Mouse (Mus musculus): ENCODE measurements around the gene Rem1.

Gene Rem1

DNA sequence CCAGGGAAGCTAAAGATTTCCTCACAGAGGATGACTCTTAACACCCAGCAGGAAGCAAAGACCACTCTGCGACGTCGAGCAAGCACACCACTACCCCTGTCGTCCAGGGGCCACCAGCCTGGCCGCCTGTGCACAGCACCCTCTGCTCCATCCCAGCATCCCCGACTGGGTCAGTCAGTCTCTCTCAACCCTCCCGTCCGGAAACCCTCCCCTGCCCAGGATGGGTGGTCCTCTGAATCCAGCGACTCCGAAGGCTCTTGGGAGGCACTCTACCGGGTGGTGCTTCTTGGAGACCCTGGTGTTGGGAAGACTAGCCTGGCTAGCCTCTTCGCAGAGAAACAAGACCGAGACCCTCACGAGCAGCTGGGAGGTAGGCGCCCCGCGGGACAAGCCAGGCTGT lies 1.3 kb downstream of the Rem1 start:
- in situ Hi-C loops (cut with MboI, MseI), result no loop called here

DNA sequence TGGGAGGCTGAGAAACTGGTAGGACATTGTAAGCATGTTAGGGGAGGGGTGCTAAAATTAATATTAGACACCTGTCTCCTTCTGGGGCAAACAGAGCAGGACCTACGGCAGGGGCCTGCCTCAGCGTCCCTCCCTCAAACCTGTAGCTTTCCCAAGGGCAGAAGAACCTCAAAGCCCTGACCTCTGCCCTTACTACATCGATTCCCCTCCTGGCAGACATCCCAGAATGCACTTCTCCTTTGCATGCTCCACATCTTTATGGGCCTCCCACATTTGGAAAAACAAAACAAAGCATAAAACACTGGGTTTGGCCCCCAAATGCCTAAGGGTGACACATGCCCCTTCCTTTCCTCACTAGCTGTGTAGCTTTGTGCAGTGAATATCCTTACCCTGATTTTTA lies 2.5 kb downstream of the Rem1 start:
- in situ Hi-C loops (cut with MboI, MseI), result no loop called here

DNA sequence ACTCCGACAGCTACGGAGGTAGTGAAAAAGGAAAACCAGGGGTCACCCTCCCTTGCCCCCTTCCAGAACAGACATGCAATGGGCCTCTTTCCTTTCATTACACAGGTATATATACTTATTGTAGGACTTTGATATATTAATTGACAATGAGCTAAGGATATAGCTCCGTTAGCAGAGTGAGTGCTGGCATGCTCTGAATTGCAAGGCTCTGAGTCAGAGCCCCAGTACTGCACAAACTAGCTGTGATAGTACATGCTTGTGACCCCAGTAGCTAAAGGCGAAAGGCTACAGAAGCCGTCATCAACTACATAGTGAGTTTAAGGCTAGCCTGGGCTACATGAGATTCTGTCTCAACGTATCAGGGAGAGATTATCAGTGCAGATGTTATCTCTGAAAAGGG lies 3.2 kb downstream of the Rem1 start:
- in situ Hi-C loops (cut with MboI, MseI), result no loop called here

DNA sequence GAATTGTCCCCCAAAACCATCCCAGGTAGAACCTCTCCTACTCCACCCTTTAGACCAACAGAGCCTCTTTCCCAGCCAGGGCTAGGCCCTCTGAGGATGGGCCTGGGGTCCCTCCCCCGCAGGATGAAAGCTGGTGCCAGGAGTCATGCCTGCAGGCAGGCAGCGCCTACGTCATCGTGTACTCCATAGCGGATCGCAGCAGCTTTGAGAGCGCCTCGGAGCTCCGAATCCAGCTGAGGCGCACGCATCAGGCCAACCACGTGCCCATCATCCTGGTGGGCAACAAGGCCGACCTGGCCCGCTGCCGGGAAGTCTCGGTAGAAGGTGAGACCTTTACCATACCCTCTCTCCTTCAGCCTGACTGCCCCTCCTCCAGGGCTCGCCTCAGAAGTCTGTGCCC lies 6.6 kb downstream of the Rem1 start:
- in situ Hi-C loops (cut with MboI, MseI), result no loop called here

DNA sequence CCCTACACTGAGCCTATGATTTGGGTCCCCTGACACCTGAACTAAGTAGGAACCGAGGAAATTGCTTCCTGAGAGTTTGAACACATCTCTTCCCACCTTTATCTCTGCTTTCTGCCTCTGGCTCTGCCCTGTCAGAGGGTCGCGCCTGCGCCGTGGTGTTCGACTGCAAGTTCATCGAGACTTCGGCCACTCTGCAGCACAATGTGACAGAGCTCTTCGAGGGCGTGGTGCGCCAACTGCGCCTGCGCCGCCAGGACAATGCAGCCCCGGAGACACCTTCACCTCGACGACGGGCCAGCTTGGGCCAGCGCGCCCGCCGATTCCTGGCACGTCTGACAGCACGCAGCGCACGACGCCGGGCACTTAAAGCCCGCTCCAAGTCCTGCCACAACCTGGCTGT lies 7.6 kb downstream of the Rem1 start:
- in situ Hi-C loops (cut with MboI, MseI), result no loop called here

DNA sequence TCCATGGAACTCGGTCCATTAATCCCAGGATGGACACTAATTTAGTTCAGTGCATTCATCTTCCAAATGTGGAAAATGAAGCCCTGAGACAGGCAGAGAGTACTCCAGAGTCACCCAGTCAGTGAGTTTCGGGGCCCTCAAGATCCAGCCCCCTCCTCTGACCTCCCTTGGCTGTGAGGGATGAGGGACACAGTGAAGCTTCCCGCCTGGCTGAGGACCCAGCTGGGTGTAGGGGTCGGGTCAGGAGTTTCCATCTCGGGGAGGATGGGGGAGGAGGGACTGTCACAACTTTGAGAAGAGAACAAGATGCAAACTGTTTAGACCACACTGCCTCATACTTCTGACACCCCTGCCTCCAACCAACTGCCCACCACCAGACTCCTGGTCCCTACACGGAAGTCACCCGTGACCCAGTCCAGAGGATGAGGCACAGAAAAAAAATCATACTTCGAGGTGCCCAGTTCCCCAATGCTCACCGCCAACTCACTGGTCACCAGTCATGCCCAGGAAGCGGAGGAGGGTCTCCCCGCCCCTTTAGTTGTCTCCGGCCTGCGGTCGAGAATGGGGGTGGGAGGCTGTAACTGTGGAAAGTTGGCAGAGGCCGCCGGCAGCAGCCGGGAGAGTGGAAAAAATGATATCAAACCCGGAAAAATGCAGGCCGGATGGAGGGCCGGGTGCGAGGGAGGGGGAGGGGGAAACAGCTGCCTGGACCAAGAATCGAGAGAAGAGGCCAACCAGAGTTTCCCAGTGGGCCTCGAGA lies 9.7 kb downstream of the Rem1 start:
- in situ Hi-C loops (cut with MboI, MseI), result no loop called here

DNA sequence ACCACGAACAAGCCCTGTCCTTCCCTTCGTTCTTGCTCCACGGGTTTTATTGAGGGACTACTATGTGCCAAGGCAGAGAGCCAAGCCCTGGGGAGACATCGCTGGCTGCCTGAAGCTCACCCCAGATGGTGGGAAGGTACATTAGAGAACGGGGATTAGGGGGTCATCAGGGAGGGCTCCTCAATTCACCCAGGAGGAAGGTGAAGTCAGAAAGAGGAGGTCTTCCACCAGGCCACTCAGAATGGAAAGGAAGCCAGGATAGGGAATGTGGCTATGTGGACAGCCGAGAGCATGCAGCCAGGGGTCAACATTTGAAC lies 10.2 kb downstream of the Rem1 start:
- in situ Hi-C loops (cut with MboI, MseI), result no loop called here

DNA sequence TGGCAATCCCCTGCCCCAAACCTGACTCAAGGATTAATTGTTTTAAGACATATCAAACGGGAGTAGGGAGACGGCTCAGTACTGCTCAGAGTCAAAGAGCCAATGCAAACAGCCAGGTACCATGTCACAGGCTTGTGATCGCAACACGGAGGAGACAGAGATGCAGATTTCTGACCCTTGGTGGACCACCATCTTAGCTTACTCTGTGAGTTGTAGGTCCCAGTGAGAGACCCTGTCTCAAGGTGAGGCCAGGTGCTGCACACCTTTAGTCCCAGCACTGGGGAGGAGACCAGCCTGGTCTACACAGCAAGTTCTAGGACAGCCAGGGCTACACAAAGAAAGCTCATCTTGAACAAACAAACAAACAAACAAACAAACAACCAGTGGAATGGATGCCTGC lies 10.6 kb downstream of the Rem1 start:
- in situ Hi-C loops (cut with MboI, MseI), result no loop called here

DNA sequence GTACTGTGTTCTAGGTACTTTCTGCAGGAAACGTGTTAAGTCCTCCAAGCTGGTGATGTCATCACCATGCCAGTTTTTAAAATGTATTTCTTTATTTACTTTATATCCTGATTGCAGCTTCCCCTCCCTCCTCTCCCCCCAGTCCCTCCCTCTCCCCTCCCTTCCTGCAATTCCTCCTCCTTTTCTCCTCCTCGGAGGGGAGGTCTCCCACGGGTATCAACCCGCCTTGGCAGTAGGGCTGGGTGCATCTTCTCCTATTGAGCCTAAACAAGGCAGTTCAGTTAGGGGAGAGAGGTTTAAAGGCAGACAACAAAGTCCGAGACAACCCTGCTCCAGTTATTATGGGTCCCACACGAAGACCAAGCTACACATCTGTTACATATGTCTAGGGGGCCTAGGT lies 12.1 kb downstream of the Rem1 start:
- in situ Hi-C loops (cut with MboI, MseI), result no loop called here

DNA sequence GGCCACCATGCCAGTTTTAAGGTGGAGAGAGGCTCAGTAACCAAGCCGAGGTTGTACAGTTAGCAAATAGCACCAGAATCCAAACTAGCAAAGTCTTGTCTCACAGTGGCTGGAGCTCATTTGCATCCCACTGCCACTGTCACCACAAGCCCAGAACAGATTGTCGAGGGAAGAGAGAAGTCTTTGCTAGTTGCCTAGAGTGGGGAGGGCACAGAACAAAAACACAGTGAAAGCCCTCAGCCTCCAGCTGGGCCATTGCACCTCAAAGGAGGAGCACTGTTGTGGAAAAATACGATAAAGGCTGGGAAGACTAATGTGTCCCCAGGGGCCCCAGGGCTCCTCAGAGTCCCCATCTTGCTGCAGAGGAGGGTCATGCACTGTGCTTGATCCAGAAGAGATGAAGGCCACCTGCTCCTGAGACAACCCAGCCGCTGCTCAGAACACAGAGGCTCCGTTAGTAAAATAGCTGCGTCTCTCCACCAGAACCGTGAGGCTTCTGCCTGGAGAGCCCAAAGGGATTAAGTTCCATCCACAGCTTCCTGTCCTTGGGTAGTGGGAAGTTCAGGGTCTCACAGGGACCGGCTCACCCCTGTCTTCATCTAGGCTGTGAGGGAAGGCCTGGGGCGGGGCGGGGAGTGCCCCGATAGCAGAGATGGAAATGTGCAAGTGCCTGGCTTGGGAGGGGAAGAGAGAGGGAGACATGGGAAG lies 12.8 kb downstream of the Rem1 start:
- in situ Hi-C loops (cut with MboI, MseI), result no loop called here

DNA sequence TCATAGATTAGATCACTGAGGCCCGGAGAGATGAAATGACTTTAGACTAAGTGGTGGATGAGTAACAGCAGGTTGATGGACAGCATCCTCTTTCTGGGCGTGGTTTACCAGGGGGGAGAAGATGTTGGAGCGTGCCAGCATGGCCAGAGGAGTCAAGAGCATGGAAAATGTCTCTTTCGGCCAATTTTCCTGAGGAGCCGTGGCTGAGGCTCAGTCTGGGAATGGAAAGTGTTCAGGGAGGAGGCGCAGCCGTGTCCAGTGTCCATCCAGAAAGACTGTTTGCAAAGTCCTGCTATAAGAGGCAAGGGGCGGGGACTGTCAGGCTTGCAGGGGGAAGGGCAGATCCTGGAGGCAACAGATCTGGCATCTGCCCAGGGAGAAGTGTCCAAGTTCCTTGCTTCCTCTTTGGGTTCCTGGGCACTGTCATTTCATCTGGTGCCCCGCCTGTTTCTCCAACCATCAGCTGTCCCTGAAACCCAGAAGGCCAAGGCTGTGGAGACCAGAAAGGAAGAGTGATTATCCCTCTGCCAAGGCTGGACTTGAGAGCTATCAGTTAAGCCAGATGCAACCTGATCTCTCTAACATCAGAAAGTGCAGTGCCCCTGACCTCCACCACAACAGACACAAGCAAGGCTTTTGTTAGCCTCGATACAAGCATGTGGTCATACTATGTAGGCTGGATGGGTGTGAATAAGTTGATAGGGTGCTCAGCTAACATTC lies 26.3 kb downstream of the Rem1 start:
- in situ Hi-C loops (cut with MboI, MseI), result no loop called here

DNA sequence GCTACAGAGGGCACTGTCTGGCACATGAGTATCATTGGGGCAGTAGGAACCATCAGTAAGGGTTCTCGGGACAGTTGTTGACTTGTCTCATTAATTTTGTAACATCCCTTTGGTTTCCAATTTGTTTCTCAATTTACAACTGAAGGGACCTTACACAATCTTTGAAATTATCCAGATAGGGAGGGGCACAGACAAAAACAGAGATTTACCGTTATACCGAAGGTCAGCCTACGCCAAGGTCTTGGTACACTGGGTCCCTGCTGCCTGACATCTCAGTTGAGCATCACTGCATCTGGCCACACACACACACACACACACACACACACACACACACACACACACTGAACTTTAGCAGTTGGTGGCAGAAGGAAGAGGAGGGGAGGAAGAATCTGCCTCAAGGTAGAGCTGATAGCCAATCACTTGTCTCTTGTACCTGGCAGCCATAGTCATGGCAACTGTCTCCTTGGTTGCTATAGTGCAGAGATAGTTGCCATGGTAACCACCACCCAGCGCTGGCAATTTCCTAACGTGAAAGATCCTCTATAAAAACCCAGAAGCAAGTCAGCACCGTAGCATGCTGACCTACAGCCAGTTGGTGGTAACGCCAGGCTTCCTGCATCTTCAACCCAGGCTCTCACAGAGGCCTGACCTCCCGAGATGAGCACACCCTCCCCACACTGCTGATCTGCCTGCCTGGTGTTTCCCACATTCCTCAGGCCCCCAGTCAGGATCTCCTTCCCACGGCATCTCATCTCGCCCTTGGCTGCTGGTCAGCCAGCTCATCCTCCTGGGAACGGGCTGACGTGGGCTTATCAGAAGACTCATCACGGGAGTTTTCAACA lies 27.3 kb downstream of the Rem1 start:
- in situ Hi-C loops (cut with MboI, MseI), result no loop called here

DNA sequence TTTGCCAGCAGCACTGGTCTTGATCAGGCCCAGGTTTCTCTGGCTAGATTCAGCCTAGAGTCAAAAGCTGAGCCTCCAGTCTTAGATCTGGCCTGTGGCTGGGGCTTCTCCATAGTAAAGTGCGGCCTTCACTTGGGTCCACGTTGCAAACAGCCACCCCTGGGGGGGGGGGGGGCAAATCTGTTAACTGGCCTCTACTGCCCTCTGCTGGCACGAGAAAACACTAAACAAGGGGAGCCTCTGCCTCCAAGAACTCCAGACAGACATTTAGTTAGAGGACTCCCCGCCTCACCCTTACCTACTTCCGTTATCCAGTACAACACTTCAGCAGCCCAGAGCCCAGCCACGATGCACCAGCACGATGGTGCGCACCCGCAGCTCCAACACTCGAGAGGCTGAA lies 30.6 kb downstream of the Rem1 start:
- in situ Hi-C loops (cut with MboI, MseI), result no loop called here

DNA sequence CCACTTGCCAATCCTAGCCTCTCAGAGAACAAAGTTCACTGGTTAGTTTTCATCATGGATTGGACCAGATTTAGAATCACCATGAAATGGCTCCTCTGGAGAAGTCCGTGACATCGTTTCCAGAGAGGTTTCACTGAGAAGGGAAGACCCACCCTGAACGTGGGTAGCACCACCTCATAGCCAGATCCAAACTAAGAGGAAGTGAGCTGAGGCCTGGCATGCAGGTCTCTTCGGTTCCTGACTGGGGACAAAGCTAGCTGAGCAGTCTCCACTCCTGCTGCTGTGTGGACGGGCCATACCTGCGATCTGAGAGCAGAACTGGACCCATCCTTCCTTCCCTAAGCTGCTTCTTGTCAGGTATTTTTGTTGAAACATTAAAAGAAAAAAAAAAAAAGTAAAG lies 34.4 kb downstream of the Rem1 start:
- in situ Hi-C loops (cut with MboI, MseI), result loop anchor here (10.0 kb wide), 1 partner anchor 46 kb away; no protein-coding TSS in a partner anchor

DNA sequence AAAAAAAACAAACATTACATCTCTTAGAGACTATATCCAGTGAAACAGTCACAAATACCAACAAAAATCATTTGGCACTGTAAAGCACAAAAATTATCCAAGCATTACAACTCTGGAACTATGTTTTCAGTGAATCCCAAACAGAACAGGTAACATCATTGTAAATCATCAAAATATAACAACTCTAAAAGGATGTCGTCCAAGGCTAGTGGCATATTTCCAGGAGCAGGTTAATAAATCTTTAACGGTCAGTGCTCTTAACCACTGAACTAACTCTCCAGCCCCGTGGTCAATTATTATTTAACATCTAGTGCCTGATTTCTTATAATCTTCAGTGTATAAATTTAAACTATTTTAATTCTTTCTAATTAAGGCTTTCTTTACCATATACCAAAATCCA lies 39.4 kb downstream of the Rem1 start:
- in situ Hi-C loops (cut with MboI, MseI), result loop anchor here (10.0 kb wide), 1 partner anchor 51 kb away; no protein-coding TSS in a partner anchor

DNA sequence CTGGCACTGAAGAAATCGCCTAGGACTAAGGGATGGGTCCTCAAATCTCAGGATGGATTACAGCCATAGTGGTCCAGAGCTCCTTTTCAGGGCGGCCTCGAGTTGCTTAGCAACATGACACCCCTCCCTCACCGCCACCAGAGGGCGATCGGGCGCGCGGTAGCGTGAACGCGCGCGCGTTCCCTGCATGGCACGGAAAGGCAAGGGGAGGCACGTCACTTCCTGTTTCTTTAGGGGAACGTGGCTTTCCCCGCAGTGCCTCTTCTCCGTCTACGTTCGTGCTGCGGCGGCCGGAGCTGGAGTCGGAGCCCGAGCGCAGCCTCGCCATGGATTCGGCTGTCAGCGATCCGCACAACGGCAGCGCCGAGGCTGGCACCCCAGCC lies 42.5 kb downstream of the Rem1 start, which contains the start of gene H13:
Gene H13 (plus strand): TSS at position 206 of the 383 bp plus-strand sequence.
- in situ Hi-C loops (cut with MboI, MseI), result loop anchor here (10.0 kb wide), 1 partner anchor 54 kb away; no protein-coding TSS in a partner anchor

DNA sequence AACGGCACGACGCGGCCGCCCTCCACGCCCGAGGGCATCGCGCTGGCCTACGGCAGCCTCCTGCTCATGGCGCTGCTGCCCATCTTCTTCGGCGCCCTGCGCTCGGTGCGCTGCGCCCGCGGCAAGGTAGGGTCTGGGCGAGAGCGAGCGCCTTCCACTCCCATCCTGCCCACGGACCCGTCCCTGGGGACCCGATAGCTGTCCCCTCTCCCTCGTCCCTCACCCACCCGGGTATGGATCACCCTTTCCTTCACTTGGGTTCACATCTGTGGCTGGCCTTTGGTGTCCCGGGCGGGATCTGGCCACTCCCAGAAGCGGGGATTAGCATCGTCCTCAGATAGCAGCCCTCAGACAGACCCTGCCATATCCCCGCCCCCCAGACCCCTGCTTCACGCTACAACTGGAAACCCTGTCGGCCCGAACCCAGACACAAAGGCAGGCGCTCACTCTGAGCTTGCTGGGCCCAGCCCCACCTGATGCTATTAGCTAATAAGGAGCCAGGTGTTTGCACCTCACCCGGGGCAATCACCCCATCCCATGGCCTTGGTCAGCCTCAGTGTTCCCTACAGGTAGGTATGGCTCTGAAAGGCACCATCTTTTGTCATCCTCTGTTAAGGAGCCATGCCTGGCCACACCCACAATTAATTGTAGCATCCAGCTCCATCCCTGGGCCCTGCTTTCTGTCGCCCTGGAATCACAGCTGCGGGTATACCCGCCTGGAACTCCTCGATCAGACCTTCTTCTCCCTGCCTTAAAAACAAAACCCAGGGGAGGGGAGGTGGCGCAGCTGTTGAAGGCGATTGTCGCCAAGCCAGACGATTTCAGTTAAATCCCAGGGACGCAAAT lies 43.1 kb downstream of the Rem1 start:
- in situ Hi-C loops (cut with MboI, MseI), result loop anchor here (10.0 kb wide), 2 partner anchors 55 to 595 kb away; no protein-coding TSS in a partner anchor

DNA sequence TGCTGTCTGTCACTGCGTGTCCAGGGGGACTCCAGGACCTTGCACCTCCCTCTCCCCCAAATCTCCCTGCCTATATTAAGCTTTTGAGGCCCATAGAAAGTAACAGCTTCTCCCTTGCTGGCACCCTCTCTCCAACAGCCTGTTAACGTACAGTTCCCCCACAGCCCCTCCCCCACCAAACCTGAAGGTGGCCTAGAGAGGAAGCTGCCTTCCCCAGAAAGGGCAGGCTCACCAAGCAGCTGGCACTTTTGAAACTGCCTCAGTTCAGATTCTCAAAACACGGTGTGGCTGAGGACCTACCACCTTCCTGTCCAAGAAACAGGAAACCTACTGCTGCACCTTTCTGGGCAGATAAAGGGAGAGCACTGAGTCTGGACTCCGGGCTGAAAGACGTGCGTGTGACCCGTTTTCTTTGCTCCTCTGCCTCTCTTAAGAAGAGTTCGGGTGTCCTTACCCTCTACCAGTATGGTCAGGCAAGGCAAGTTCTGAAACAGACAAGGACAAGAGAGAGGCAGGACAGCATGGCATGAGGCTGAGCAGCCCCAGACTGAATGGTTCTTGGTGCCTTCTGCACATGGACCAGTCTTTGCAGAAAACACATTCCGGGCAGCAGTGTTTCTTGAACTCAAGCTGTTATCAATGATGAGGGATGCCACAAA lies 44.4 kb downstream of the Rem1 start:
- in situ Hi-C loops (cut with MboI, MseI), result loop anchor here (10.0 kb wide), 1 partner anchor 594 kb away; no protein-coding TSS in a partner anchor

DNA sequence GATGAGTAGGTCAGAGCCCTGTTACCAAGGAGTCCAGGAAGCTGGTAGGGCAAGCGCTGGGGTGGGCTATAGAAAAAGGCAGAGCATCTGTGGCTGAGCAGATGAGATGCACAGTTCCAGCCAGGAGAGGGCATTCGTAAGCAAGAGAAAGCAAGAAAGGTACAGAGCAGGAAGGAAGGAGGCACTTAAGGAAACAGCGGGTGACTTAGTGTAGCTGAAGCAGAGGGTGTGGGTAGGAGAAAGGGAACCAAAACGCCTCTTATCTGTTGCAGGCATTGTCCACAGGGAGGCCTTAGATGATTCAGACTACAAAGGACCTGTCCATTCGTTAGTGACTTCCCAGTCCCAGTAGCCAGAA lies 44.9 kb downstream of the Rem1 start:
- in situ Hi-C loops (cut with MboI, MseI), result loop anchor here (10.0 kb wide), 1 partner anchor 593 kb away; no protein-coding TSS in a partner anchor

DNA sequence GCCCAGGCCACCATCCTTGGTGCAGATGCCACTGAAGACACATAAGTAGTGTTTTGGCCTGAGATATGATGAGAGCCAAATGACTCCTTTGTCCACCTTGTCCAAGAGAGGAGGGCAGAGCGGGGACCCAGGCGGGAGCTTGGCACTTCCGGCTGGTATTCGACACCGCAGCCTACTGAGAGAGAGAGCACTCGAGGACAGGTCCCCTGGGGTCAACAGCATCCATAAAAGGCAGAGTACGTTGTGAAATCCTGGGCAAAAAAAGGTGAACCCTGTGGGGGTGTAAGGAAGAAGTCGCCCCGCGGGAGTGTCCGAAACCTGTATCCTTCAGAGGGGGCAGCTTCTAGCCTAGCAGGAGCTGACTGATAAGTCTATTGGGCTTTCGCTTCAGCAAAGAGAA lies 45.4 kb downstream of the Rem1 start:
- in situ Hi-C loops (cut with MboI, MseI), result loop anchor here (10.0 kb wide), 1 partner anchor 593 kb away; no protein-coding TSS in a partner anchor
